Mouse (Mus musculus): ENCODE results near the gene Klhl21.
A peak's percentile ranks its signal among the peaks of the same experiment; 100 is the strongest.

GRCm38 (mm10) chr4:152000906-152001305 lies 7.7 kb upstream of the Klhl21 start:
- TF ChIP-seq CTCF (IDR thresholded peaks at IDR 0.05) (no peak), EP300 (IDR thresholded peaks at IDR 0.05) (peak; percentile 44; the same call in 1 of the 2 replicates)

Data from lung, postnatal 0 days (tissue).